Mouse (Mus musculus) bone marrow macrophage, adult 2 months (primary cell): ENCODE results near the gene Ppp3r2.

Source experiments
- CTCF ChIP-seq: IDR thresholded peaks from 2 replicates; pipeline ENCODE4 v1.5.1; 2012; ENCODE audit warnings: low read depth, mild to moderate bottlenecking, low read length, moderate library complexity
- POLR2A ChIP-seq: IDR thresholded peaks from 2 replicates; pipeline ENCODE4 v1.6.1; 2012; ENCODE audit warnings: mild to moderate bottlenecking, low read depth, low read length, borderline replicate concordance

- TF ChIP-seq POLR2A = no peak
- TF ChIP-seq CTCF = no peak
These were observed 50.3 kb downstream of the Ppp3r2 start, which contains the start of gene Rnf20 for GRCm38 (mm10) chr4:49631319-49632138.
